Mouse (Mus musculus) CD4-positive, CD25-positive, alpha-beta regulatory T cell, adult 4 months (primary cell): ENCODE data around the gene Drc3. TPM values are rescaled to one million over a fixed set of nuclear protein-coding genes. Genes with fewer than 3 reads are reported as not detected.

Experiments used
- ATAC-seq: one replicate; pipeline ENCODE4 v1.8.0; 2017
- polyA plus RNA-seq, 2 experiments: library from polyadenylated mRNA; unstranded; fragments of 100-300 nt; shearing (Covaris generic); gene quantifications; one replicate each; pipeline ENCODE4 v1.2.1; 2017

Drc3 gene
- polyA plus RNA-seq, 2 experiments from 2014 or later: 0.23 to 0.53 TPM

- peak; percentile 37 for ATAC-seq
These were observed 14.8 kb upstream of the Drc3 start for GRCm38 (mm10) chr11:60338291-60338690.

DNA sequence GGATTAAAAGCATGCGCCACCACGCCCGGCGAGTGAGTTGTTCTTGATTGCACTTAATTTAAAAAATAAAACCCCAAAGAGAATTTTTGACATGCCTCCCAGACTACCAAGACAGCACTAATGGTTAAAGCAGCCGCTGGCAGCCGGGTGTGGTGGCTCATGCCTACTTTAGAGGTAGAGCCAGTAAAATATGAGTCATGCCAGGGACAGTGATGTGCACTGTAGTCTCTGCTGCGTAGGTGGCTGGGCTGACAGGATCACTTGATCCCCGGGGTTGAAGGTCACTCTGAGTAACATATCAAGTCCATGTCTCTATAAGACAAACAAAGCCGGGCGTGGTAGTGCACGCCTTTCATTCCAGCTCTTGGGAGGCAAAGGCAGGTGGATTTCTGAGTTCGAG, 13.8 kb upstream of the Drc3 start:
- no peak for ATAC-seq

DNA sequence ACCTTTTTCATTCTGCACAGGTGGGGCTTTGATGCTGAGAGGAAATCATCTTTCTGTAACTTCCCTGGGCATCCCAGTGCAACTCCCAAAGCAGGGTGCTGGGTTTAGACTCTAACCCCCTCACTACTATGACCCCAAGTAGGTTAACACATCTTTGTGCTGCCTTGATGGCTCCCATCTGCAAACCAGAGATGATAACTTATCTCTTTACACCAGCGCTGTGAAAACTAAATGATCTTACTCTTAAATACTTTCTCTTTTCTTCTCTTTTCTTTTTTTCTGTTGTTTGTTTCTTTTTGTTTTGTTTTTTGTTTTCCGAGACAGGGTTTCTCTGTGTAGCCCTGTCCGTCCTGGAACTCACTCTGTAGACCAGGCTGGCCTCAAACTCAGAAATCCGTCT, 7.3 kb upstream of the Drc3 start:
- no peak for ATAC-seq

- peak; percentile 75 for ATAC-seq
These were observed 6.6 kb upstream of the Drc3 start for GRCm38 (mm10) chr11:60346537-60346936.

DNA sequence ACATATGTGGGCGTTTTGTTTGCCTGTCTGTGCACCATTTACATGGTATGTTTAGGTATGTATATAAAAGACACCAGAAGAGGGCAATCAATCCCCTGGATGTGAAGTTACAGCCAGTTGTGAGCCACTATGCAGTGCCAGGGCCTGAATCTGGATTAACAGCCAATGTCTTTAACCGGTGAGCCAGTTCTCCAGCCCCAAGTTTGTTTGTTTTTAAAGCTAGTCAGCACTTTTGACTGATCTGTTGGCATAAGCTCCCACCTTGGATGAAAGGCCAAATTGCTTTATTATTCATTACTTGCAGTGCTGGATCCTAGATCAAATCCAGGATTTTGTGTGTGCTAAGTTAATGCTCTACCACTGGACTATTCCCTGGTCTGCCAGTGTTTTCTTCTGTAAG, 1.7 kb upstream of the Drc3 start:
- no peak for ATAC-seq

GRCm38 (mm10) chr11:60351925-60352371, 1.2 kb upstream of the Drc3 start:
- ATAC-seq: no peak

GRCm38 (mm10) chr11:60355952-60356351, 2.8 kb downstream of the Drc3 start:
- ATAC-seq: no peak

DNA sequence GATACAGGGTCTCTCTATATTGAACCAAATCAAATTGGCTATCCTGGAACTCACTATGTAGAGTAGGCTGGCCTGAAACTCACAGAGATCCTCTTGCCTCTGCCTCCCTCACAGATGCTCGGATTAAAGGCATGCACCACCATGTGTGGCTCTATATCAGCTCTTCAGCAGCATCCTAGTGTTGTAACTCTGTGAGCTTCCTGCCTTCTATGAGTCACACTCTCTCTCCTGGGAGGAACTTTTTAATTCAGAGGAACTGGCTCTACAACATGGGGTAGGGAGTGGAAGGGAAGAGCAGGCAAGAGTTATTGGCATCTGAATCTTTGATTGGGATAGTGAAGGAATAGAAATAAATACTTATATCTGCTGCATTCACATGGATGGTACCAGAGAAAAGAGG, 4.0 kb downstream of the Drc3 start:
- no peak for ATAC-seq

DNA sequence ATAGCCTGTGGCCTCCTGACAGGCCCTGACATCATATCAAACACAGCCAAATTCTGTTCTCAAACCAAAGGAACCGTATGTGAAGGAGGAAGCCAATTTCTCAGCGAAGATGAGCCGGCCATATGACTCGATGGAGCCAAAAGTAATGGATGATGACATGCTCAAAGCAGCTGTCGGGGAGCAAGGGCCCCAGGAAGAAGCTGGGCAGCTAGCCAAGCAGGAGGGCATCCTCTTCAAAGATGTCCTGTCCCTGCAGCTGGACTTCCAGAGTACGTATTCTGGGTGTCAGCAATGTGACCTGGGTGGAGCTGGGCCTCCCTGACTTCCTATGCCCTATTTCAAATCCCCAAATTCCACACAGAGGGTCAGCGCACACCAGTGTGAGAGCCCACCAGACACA, 5.4 kb downstream of the Drc3 start:
- no peak for ATAC-seq

GRCm38 (mm10) chr11:60359138-60359537, 6.0 kb downstream of the Drc3 start:
- no peak for ATAC-seq

- ATAC-seq: no peak
These were observed 6.8 kb downstream of the Drc3 start for GRCm38 (mm10) chr11:60359936-60360335.

- no peak for ATAC-seq
These were observed 7.6 kb downstream of the Drc3 start for GRCm38 (mm10) chr11:60360631-60361201.

DNA sequence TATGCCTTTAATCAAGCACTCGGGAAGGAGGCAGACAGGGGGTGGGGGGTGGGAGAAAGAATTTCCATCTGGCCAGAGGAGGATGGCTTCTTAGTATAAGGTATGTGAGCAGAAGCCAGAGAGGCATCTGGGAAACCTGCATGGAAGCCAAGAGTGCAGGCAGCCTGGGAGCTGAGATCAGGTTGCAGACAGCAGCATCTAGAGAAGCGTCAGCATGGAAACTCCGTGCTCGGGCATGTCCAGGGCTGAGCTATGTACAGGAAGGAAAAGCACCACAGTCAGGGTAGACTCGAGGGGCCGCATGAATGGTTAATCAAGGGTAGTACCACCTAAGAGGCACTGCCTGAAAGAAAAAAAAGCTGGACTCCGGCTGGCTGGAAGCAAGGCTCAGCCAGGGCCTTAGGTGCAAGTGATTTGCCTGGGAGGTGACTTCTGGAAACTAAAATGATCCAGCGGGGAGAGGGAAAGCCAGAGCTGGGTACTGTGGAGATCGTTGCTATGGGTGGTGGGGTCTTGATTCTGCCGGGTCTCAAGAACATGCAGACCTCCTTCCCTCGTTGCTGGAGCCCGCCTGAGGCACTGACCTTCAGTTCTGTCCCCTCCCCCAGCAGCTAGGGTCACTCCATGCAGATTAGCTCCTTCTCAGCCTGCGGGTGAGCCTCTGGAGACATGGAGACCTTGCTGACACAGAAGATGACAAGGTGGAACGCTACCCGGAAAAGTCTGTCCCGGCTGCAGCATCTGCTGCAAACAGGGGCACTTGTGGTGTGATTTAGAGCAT, 13.3 kb downstream of the Drc3 start:
- no peak for ATAC-seq

DNA sequence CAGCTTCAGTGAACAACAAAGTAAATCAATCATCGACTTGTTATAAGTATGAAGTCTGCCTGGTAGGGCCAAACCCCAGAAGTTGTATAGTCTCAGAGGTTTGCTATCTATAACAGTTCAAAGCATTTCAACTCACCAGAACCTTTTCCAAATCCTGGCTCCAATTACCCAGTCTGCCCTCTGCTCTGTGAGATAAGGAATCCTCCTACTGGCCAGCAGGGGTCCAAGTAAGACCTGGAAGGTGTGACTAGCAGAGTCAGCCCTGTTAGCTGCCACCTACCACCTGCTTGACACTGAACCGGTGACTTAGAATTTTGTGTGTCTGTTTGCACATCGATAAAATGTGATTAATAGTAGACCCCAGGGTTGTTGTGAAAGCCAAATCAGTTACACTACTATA, 14.1 kb downstream of the Drc3 start:
- ATAC-seq: no peak

GRCm38 (mm10) chr11:60368909-60369308, 15.8 kb downstream of the Drc3 start:
- ATAC-seq: no peak

DNA sequence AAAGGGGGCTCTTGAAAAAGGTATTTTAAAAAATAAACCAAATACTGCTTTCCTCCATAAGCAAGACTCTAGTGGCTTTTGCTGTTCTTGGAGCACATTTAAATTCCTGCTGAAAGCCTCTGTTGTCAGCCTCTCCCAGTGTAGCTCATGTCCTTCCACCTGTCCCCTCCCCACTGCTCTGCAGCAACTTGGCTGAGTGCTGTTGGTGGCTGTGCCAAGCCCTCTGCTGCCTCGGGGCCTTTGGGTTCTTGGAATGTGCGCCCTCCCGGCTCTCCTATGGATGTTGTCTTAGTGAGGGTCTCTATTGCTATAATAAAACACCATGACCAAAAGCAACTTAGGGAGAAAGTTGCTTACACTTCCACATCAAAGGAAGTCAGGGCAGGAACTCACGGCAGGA, 16.3 kb downstream of the Drc3 start:
- ATAC-seq: no peak

DNA sequence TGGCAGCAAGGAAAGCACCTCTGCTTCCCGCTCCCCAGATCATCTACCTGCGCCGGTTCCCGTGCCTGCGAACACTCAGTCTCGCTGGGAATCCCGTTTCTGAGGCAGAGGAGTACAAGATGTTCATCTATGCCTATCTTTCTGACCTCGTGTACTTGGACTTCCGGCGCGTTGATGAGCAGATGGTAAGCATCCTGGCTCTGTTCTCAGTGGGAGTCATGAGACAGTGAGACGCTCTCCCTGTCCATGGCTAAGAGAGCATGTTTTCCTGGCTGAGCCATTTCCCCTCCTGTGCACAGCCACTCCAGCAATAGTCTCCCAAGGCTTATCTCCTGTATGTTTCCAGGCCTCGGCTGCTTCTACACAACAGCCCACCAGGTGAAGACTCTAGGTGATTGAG, 17.3 kb downstream of the Drc3 start:
- ATAC-seq: no peak

DNA sequence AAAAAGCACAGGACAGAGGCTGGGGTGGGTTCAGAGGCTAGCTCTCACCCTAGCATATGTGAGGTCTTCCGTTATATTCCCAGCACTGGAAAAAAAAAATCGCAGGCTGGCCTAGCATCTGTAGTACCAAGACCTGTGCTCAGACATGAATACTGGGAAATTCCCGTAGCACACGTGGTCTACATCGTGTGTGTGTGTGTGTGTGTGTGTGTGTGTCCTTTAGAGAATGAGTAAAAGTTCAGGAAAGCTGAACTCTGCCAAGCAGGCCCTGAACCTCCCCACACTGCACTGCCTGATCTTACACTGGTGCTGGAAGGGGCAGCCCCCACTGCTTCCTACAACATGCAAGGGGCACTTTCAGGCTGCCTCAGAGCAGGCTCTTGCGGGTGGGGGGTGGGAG, 21.4 kb downstream of the Drc3 start:
- ATAC-seq: no peak

GRCm38 (mm10) chr11:60383518-60383917, 30.4 kb downstream of the Drc3 start:
- no peak for ATAC-seq

GRCm38 (mm10) chr11:60384762-60385421, 31.8 kb downstream of the Drc3 start:
- no peak for ATAC-seq

DNA sequence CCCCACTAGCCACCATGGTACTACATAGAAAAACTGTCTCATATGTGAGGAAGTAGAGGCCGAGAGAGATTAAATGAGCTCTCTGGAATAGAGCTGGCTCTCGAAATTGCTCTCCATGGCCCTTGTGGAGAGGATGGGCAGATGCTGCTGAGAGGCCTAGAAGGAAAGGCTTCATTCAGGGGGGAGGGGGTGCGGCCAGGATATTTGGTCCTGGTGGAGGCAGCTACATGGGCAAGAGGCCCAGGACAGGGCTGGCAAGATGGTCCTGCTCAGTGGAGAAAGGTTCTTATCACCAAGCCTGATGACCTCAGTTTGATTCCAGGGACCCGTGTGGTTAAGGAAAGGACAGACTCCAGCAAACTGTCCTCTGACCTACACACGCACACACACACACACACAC, 32.8 kb downstream of the Drc3 start:
- no peak for ATAC-seq

DNA sequence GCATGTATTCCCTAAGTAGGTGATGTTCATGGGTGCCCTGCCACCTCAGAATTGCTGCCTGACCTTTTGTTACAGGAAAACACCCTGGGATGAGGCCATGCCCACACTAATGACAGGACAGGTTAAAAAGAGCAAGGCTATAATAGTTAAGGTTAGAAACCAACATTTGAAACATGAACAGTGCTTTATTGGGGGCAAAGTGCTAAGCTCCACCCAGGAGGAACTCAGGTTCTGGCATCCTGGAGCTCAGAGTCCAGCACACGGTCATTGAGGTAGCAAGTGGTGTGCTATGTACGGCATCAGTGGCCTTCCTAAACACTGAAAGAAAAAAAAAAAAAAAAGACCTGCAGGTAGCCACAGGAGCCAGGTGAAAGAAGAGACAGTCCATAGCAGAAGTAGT, 34.8 kb downstream of the Drc3 start:
- ATAC-seq: no peak

- no peak for ATAC-seq
These were observed 38.2 kb downstream of the Drc3 start for GRCm38 (mm10) chr11:60391346-60391745.

GRCm38 (mm10) chr11:60396546-60396945, 43.4 kb downstream of the Drc3 start:
- ATAC-seq: no peak
